Mouse (Mus musculus): ENCODE data around the gene Aqp5.
A peak's percentile ranks its signal among the peaks of the same experiment; 100 is the strongest.

Gene Aqp5

DNA sequence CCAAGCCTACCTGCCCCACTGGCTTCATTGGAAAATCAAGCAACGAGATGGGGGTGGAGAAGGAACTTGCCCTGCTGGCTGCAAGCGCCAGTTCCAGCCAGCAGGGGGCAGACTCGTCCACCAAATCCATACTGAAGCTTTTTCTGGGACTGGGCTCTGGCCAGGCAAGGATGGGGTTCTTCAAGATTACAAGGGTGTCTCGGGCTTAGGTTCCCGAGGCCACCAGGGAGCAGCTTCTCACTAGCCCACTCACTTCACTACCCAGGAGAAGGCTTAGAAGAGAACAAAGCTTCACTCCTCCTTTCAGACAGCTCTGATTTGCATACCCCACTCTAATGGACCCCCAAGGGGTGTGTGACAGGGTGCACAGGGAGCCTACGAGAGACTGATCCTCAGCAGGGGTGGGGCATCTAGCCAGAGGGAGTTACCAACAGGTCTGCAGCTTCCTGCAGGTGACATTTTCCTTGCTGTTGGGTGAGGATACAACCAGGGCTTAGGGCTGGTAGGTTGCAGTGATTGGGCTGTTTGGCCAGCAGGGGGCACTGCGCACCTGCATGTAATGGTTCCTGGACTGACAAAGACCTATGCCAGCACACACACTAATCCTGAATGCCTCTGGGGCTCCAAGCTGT lies 5.6 kb downstream of the Aqp5 start:
- peak; percentile 78 for DNase-seq (ENCODE audit: low read depth, low spot score)

DNA sequence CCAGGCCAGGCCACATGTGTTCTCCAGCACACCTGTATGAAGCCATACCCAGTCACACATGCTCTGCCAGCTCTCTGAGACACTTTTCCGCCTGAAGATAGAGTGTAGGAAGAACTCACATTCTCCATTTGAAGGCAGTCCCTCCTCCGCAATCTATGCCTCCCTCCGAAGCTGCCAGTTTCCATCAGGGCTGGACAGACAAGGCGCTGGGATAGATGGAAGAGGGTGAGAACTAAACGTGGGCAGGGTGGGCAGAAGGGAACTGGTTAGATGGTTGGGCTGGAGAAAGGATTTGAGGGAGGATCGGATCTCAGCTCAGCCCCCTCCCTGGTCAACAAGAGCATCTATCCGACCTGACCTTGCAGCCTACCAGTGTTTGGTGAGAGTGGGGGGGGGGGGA lies 6.3 kb downstream of the Aqp5 start:
- no peak for DNase-seq (ENCODE audit: low read depth, low spot score)

DNA sequence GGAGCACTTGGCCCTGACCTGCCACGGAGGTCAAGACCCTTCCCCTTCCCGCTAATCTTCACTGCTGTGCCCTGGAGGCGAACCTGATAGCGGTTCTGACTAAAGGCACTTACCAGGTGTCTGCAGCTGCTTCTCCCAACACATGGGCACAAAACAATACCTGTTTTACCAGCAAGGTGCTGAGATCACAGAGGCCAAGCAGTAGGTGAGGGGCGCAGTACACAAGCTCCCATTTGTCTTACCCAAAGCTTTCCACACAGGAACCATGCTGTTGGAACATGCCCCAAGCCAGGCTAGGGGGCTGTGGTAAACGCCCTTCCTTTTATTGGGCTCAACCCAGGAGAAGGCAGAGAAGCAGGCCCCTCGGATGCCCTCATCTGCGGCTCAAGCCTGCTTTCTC lies 7.0 kb downstream of the Aqp5 start:
- no peak for DNase-seq (ENCODE audit: low read depth, low spot score)

DNA sequence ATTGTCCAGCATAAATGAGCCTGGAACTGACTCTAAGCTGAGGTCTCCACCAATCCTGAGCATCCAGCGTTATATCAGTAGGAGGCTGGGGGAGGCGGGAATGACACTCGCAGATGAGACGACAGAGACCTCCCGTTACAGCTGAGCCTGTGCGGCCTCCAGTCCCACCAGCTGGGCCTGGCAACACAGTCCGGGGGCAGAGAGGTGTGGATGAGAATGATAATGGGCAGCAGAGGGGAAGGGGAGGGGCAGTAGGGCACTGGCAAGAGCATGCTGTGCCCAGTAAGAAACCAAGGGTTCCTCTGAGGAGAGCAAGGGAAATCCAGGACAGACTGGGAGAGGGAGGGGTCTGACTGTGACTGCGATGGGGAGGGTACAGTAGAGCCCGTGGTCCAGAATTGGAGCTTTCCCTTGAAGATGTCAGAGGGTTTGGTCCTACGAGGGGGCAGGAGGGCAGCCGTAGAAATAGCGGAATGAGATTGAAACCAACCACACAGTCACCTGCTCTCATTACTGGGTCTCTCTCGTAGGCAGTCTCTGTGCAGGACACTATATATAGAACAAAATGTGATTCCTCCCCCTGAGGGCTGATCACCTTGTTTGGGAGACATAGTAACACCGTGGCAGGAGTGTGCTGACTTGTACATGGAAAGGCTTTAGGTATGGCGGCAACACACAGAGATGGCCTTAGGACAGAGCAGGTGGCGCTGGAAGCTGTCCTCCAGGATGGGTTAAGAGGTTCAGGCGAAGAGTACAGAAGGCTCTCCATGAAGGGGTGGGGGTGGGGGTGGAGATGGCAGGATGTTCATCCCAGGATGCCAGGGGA lies 8.9 kb downstream of the Aqp5 start:
- no peak for DNase-seq (ENCODE audit: low read depth, low spot score)

DNA sequence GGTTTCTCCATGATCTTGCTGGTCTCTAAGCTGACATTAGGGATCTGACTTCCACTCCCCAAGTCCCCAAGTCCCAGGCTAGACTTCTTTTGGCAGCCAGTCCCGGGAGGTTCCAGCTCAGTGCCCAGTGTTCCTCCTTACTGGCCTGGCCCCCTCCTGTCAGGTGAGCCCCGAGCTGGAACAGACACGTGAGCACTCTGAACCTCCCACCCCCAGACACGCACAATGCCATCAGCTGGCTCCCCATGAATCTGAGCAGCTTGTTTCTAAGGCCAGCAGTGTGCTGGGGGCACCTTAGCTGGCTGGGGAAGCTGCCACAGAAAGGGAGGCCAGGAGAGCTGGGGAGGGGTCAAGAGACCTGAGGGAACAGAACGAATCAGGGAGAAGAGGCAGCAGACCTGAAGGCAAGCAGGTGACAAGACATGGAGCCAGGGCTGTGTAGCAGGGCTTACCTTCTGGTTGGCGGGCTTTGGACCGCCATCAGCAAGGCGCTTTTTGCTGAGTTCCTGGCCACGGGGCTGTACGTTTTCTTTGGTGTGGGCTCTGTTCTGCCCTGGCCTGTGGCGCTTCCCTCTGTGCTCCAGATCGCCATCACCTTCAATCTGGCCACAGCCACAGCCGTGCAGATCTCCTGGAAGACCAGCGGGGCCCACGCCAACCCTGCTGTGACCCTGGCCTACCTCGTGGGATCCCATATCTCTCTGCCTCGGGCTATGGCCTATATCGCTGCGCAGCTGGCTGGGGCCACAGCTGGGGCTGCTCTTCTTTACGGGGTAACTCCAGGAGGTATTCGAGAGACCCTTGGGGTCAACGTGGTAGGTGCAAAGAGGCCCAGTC lies 10.6 kb downstream of the Aqp5 start, which contains the start of gene Aqp6:
TSS of gene Aqp6 (plus strand) at position 415 of the 837 bp plus-strand sequence.
- no peak for DNase-seq (ENCODE audit: low read depth, low spot score)

DNA sequence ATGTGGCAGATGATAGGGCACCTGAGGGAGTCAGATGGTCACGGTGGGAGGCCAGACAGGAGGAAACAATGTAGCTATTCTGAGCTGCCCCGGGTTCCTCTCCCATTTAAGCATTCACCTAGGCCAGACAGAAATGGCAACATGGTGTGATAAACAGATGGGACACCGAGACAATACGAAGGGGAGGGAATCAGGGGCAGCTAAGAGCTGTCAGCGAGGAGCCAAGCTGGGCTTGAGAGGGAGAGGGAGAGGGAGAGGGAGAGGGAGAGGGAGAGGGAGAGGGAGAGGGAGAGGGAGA lies 11.2 kb downstream of the Aqp5 start:
- no peak for DNase-seq (ENCODE audit: low read depth, low spot score)

DNA sequence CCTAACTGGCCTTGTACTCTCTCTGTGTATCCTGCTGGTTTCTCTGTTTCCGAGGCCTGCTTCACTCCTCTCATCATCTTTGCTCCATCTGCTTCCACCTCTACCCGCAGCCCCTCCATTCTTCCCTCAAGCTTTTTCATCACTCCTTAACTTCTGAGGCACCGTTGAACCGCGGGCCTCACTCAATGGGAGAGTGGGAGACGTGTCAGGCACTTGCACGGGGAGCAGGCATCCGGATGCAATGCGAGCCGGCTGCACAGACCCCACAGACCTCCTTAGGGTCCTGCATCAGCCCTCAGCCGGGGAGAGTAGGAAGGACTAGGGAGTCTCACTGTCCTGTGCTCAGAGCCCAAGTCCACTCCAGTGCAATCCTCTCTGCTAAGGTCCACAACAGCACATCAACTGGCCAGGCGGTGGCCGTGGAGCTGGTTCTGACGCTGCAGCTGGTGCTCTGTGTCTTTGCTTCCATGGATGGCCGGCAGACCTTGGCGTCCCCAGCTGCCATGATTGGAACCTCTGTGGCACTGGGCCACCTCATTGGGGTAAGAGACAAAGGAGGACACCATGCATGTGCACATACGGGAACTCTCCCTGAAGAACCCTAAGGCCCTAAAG lies 11.7 kb downstream of the Aqp5 start:
- DNase-seq (ENCODE audit: low read depth, low spot score) = no peak

DNA sequence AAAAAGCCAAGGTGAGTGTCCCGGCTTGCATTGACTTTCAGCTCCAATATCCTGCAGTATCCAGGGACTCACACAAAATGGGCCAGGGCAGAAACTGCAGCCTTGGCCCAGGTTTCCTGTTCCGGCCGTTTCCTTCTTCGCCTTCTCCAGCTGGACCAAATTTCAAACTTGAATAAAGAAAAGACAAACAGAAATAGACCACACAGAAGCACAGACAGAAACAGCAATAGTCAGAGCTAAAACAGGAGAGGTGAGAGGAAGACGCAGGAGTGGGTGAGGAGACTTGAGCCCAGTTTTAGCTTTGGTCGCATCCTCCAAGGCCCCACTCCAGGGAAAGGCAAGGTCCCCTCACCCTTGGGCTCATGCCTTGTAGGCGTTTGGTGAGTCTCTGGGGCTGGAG lies 12.6 kb downstream of the Aqp5 start:
- no peak for DNase-seq (ENCODE audit: low read depth, low spot score)

DNA sequence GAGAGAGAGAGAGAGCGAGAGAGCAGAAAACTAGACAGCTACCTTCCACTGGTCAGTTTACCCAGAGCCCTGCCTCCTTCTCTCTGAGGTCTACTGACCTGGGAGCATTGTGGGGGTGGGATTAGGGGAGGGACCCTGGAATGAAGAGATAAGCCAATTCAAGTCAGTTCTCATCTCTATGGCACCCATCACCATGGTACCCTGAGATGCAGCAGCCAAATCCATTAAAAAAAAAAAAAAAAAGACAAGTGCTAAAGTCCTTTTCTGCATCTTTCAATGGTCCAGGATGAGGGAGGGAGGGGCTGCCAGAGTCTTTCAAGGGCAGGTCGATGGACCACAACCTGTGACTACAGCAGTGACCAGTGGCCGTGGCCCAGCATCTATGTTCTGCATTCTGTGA lies 15.0 kb downstream of the Aqp5 start:
- no peak for DNase-seq (ENCODE audit: low read depth, low spot score)

DNA sequence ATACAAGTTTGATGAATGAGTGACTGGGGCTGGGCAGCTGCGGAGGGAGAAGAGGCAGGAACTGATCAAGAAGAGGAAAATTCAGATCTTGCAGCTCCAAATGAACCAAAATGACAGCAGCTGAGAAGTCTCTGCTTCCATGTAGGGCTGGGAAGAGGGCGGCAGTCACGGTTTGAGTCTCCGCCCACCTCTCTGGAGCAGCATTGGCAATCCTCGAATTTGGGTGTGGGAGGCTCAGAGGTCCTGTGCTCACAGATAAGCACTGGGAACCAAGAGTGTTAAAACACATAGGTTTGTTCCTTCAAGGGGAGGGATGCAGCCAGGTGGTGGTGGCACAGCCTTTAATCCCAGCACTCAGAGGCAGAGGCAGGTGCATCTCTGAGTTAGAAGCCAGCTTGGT lies 15.9 kb downstream of the Aqp5 start:
- DNase-seq (ENCODE audit: low read depth, low spot score) = no peak

DNA sequence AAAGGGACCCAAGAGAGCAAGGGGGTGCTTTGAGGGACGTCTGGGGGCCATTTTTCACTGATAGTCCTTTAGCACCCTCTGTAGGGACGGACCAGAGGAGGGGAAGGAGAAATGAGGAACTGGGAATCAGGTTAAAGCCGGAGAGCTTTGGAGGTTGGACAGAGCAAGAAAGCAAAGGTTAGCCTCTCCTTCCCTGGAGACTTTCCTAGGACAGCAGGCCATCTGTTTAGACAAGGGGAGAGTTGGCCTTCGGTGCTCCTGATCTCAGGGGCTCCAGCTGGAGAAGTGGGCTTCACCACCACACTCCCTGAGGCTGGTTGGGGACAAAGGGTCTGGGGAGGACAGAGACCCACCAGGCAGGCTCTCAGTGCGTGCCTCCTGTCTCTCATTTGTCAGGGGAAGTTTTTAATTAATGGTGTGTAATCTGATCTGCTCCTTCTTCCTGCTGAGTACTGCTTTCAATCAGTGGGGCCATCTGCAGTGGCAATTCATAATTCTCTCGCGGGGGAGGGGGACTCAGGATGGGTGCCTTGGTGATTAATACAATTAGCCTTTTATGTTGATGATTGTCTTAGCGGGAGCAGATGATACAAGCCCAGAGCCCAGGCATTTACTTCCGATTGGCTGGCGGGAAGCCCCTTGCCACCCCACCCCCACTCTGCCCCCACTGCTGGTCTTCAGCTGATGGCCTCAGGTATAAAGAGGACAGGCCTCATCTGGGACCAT lies 17.0 kb downstream of the Aqp5 start:
- peak; percentile 75 for DNase-seq (ENCODE audit: low read depth, low spot score)

DNA sequence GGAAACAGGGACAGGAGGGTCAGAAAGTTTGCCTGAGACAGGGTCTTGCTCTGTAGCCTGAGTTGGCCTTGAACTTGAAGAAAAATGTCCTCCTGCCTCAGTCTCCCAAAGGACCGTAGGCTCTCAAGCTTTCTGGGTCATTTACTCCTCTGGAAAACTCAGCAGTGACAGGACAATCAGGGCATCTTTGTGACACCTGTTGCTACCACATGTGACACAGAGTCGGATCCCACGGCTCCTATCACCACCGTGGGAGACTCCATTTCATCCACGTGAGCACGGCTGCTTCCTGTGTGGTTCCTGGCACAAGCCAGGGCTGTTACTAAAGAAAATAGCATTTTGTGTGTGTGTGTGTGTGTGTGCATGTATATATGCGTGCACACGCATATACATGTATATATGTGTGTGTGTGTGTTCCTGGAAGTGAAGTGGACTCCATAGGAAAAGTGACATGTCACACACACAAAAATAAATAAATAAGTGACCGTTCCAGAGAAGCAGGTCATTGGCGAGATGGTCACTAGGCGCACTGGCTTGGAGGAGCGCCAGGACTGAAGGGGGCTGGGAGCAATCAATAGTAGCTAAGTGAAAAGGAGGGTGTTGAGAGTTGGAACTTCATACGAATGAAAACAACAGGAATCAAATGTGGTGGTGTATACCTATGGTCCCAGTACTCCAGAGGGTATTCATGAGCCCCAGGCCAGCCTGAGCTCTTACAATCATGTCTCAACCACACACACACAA lies 18.0 kb downstream of the Aqp5 start:
- no peak for DNase-seq (ENCODE audit: low read depth, low spot score)

DNA sequence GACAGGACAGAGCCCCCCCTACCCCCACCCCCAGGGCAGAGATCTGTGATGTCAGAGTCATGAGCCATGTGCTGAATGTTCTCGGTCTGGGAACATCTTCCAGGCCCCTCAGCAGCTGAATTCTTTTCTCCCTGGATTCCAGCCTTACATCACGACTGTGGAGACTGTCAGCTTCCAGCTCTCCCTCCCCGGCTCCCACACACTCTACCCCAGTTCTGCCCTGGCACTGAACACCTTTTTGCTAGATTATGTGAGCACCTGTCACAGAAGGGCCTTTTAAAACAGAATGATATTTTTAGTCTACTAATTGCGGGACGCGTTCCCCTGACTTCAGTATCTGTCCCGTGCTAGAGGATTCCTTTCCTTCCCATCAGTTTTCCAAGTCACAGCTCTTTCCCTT lies 21.0 kb downstream of the Aqp5 start:
- no peak for DNase-seq (ENCODE audit: low read depth, low spot score)

DNA sequence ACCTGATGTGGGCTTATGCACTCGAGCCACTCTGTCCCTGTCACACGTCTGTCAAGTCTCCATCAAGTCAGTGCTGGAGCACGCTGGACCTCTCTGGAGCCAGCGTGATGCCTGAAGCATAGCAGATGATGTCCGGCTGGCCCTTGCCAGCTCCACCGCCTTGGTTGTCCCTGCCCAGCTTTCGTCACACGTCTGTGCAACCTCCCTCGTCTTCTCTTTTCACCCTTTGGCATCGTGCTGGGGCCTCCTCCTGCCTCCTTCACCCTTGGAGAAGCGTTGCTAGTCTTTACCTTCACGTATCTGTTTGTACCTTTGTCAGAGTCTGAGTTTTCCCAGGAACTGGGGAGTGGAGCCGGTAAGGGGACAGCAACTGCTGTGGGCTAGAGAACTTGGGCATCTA lies 23.7 kb downstream of the Aqp5 start:
- no peak for DNase-seq (ENCODE audit: low read depth, low spot score)

DNA sequence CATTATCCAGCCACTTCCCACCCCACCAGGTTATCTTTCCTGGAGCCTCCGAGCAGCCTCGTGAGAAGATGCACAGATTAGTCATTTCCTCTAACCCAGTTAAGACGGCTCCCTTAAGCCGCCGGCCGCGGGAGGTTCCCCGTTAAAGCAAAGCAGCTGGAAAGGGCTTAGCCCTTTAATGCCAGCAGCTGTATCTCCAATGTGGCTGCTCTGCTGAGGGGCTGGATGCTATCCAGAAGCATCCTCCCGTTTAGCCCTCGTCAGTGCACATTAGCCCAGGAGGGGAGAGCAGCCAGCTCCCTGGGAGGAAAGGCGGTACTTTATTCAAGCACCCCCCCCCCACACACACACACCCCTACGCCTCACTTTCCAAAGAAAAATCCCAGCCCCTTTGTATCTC lies 24.2 kb downstream of the Aqp5 start:
- DNase-seq (ENCODE audit: low read depth, low spot score) = peak; percentile 54

DNA sequence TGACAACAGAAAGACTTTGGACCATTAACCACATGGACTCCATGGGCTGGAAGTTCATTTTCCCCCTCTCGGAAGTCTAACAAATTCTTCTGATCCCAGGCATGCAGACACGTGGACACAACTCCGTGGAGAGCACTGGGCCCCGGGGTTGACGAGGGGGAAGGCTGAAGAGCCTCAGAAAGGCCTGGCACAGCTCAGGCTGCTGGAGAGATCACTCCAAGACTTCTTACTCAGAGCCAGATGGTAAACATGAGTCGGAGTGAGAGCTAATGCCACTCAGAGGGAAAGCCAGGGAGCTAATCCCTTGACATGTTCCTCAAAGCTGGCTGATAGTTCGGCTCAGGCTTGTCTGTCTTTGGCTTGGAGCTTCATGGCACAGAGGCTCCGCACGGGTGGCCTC lies 24.7 kb downstream of the Aqp5 start:
- peak; percentile 71 for DNase-seq (ENCODE audit: low read depth, low spot score)

DNA sequence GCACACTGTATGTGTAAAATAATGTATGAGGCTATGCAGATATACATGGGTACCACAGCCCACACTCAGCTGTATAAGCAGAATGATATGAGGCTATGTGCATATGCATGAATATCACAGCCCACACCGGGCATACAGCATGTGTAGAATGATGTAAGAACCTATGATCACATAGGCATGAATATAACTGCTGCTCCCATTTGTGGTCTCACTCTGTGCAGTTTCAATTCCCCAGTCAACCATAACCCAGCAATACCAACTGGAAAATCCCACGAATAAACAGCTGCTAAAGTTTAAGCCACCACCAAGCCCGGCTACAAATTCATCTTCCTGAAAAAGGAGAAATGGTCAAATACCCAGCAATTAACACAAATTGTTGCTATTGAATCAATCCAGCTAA lies 28.0 kb downstream of the Aqp5 start:
- DNase-seq (ENCODE audit: low read depth, low spot score) = no peak

DNA sequence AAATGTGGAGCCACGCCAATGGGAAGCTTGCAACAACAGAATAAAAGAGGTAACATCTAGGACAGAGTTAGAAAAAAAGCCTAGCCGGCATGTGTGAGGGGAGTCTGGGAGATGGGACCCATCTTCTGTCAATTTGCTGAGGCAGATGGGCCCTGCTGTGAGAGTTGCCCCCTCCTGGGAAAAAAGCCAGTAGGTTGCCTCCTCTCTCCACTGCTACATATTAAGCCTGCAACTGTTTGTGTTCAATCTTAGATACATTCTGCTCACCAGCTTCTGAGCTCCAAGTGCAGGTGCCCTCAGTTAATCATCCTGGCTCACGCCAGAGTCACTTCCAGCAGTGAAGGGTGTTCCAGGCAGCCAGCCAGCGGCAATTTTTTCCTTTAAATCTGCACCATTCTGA lies 29.2 kb downstream of the Aqp5 start:
- no peak for DNase-seq (ENCODE audit: low read depth, low spot score)

DNA sequence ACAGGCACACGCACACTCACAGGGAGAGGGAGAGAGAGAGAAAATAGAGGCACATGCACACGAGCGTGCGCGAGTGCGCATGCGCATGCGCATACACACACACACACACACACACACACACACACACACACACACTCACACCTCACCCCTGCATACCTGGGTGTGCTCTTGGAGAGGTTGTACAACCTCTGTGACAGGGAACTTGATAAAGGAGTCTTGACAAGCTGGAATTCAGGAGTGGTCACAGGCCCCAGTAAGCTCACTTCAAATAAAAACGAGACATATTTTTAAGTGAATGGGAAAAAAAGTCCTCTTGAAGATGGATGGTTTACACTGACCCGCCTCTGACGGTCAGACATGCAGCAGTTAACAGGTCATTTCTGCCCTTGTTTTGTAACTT lies 31.5 kb downstream of the Aqp5 start:
- DNase-seq (ENCODE audit: low read depth, low spot score) = no peak

DNA sequence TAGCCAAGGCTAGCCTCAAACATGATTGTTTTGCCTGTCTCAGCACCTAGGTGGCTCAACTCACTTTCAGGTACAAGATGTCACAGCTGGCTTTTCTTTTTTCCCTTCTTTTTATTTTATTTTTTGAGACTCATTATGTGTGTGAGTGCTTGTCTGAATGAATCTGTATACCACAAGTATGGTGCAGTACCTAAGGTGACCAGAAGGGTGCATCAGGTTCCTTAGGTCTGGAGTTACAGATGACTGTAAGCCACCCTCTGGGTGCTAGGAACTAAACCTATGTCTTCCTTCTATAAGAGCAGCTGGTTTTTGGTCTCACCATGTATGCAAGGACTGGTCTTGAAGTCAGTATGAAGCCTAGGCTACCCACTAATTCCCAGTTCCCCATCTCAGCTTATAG lies 41.0 kb downstream of the Aqp5 start:
- DNase-seq (ENCODE audit: low read depth, low spot score) = no peak

DNA sequence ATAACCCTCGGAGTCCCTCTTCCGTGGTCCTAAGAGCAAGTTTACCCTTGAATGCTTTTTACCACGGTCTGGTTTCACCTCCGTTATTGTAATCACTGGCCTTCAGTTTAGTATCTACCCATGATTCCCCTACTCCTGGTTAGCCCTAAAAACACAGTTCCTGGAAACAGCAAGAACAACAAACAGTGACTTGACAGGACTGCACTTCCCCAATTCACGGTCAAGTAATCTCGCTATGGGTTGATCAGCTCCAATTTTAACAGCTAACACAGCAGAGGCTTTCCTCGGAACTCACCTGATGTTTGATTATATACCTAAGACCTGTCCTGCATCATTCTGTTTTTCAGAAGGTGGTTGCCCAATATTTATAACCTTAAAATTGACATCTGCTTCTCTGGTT lies 44.1 kb downstream of the Aqp5 start:
- no peak for DNase-seq (ENCODE audit: low read depth, low spot score)

Data from retina, postnatal 7 days (tissue).